Mouse (Mus musculus) urinary bladder, postnatal 25 days (tissue): ENCODE data around the gene Dvl1.

Experiments used
- DNase-seq: peaks from one replicate; pipeline ENCODE4 v3.0.0; 2022; ENCODE audit warnings: low spot score

The Dvl1 gene

DNA sequence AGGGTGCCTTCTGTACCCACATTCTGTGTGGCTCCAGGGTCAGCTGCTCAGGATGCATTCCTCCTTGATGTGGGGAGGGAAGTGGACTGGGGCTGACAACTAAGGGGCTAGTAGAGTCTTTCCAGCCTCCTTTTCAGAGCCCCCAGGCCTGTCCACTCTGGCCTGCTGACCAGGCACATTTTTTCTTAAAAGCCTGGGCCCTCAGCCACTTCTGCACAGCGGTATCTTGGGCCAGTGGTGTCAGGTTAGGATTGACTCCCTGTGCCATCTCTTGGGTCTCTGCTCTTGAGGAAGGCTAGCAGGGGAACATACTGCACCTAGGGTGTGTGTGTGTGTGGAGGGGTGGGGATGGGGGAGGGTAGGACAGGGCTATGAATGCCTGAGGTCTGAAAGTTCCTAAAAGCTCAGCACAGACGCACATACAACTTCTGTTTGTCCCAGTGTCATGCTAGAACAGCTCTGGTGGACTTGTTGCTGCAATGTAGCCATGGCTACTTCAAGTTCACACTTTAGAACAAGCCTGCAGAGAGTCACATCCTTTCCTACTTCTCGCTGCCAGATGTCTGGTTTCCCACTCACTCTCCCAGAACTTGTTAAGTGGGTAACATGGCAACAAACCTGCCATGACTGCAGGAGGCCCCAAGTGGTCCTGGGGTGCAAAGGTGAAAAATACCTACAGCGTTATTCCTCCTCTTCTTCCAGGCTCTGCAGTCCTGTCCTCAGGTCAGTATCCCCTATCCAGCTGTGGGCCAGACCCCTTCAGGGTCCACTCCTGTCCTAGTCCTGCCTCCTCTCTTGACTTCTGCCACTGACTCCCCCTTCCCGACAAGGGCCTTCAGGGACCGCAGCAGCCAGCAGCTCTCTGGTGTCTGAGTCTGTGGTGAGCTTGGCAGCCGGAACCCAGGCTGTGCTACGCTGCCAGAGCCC lies 6.9 kb upstream of the Dvl1 start:
- DNase-seq: no peak

GRCm38 (mm10) chr4:155841003-155841454 lies 6.2 kb upstream of the Dvl1 start:
- peak; percentile 50 for DNase-seq

DNA sequence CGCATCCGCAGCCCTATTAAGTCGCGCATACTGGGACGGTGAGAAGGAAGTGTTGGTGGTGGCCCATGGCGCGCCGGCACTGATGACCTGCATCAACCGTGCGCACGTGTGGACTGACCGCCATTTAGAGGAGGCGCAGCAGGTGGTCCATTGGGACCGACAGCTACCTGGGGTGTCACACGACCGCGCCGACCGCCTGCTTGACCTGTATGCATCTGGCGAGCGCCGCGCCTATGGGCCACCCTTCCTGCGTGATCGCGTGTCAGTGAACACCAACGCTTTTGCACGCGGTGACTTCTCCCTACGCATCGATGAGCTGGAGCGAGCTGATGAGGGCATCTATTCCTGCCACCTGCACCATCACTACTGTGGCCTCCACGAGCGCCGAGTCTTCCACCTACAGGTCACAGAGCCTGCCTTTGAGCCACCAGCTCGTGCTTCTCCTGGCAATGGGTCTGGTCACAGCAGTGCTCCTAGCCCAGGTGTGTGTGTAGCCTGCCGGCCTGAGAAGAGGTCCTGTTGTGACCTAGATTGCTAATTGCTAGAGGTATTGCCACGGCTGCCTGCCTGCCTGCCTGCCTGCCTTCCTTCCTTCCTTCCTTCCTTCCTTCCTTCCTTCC lies 5.4 kb upstream of the Dvl1 start:
- DNase-seq: no peak

- no peak for DNase-seq
Observed at GRCm38 (mm10) chr4:155843231-155843630, 4.0 kb upstream of the Dvl1 start.

GRCm38 (mm10) chr4:155847591-155848352 lies 570 bp downstream of the Dvl1 start:
- DNase-seq: peak; percentile 42

DNA sequence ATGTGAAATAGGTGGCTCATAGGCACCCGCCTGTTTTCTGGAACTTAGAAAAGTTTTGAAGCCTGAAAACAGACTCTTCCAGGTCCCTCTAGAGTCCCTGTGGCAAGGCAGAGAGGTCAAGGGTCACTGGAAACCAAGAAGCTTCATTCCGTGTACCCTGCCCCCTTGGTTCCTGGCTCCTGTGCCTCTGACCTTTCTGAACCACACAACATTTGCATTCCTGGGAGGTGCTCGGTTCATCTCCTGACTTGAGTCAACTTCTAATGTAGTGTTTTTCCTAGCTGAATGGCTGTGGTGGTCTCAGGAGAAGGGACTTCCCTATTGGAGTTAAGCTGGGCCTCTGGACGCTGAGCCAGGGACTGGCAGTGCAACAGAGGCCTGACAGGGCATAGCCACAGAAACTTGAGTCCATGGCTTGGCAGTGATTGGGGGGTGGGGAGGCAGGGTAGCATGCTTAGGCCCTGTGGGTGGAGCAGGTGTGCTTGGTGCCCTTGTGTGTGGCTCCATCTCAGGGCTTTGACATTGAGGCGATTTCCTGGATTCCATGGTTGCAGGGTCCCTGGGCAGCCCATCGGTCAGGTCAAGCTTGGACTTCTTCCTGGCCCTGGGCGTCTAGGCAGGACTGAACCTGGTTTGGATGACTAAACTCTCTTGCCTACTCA lies 1.4 kb downstream of the Dvl1 start:
- DNase-seq: no peak

GRCm38 (mm10) chr4:155849391-155849790 lies 2.2 kb downstream of the Dvl1 start:
- DNase-seq: no peak

- no peak for DNase-seq
Observed at GRCm38 (mm10) chr4:155849792-155850451, 2.7 kb downstream of the Dvl1 start.

DNA sequence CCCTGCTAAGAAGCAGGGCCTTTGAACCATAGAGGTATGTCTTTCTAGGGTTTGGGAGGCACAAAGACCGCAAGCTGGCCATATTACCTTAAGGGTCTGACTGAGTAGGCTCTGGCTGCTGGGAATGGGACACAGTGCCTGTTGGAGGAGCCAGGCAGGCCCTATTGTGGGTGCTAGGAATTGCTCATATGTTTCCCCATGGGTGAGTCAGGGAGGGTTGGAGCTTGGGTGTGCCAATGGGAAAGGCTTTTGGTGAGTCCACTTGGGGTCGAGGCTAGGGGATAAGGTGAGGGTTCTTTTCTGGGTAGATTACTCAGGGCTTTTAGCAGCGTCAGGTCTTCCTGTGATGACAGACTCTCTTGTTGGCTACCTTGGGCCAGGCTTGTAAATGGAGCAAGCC lies 4.2 kb downstream of the Dvl1 start:
- no peak for DNase-seq

GRCm38 (mm10) chr4:155851951-155852411 lies 4.8 kb downstream of the Dvl1 start:
- DNase-seq: no peak

- DNase-seq: no peak
Observed at GRCm38 (mm10) chr4:155853421-155853820, 6.2 kb downstream of the Dvl1 start.

GRCm38 (mm10) chr4:155854991-155855390 lies 7.8 kb downstream of the Dvl1 start:
- no peak for DNase-seq

GRCm38 (mm10) chr4:155856071-155856470 lies 8.9 kb downstream of the Dvl1 start:
- DNase-seq: no peak

DNA sequence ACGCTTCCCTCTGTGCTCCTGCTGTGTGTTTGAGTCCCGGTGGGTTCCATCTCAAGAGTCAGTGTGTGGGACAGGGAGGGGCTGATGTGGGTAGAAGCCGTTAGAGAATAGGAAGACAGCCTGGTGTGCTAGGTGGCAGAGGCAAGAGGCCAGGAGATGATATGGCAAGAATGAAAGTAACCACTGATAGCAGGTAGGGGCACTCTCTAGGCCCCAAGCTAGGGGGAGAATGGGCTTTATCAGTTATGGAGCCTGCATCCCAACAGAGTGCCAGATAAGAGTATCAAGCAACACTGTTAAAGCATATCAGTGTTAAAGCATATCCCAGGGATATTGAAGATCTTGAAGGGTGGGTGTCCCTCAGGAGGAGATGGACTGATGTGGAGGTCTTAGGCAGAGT lies 9.7 kb downstream of the Dvl1 start:
- DNase-seq: no peak

GRCm38 (mm10) chr4:155859318-155859717 lies 12.1 kb downstream of the Dvl1 start:
- no peak for DNase-seq

DNA sequence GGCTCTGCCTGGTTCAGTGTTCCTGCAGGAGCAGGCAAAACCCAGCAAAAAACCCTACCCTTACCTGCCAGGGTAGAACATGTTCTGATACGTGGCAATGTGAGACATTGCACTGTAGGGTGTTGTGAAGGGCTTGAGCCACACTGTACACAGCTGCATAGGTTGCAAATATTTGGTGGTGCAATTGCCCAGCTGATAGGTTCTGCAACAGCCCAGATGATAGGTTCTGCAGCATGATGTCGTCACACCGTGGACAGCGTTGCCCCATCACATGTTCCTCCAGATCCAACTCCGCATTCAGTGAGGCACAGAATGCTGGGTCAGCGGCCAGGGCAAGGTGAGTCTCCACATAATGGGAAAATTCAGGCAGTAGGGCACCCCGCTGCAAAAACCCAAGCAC lies 14.6 kb downstream of the Dvl1 start:
- no peak for DNase-seq

- no peak for DNase-seq
Observed at GRCm38 (mm10) chr4:155863001-155863400, 15.8 kb downstream of the Dvl1 start, which contains the start of gene Tas1r3. Gene Tas1r3 (minus strand): TSS chr4:155863362.

GRCm38 (mm10) chr4:155868614-155869298 lies 21.6 kb downstream of the Dvl1 start:
- DNase-seq: no peak

GRCm38 (mm10) chr4:155869317-155870033 lies 22.3 kb downstream of the Dvl1 start, which contains the start of the genes Cptp and Ints11:
Gene Cptp (minus strand): TSS chr4:155869440.
Gene Ints11 (plus strand): TSS chr4:155869546.
- DNase-seq: peak; percentile 93

DNA sequence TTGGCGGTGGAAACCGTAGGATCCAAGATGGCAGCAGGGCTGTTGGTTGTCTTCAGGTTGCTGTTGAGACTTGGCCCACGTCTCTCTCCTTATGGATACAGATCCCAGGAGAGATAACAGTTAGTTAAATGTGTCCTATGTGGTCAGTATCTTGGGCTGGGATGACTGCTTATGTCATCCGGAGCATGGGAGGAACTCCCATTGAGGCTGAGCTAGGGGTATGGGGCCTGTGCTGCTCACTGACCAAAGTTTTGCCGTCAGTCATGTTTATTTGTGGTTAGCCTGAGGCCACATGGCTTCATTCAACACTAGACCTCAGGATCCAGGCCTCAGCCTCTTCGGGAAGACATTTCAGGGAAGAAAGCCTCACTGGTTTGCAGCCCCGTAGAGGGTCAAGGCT lies 24.2 kb downstream of the Dvl1 start:
- DNase-seq: no peak
